Mouse (Mus musculus): ENCODE results near the gene Mtch1. TPM values are rescaled to one million over a fixed set of nuclear protein-coding genes. Genes with fewer than 3 reads are reported as not detected.
"Not testable (repeated sequence)": the region's sequence is repeated elsewhere in the genome, so short reads cannot be mapped to it uniquely, and the experiment has no call there.

The Mtch1 gene
- 125 and 132 TPM in 2 replicates for total RNA-seq (2014; fragmentation: Nextera tagmentation)
- 69.5 and 74.3 TPM in 2 replicates for total RNA-seq (2017)

- peak; percentile 98 for ATAC-seq (replicated peaks; ENCODE audit: poor library complexity, severe bottlenecking)
Observed at GRCm38 (mm10) chr17:29347645-29348256, at the start of gene Mtch1. Gene Mtch1, minus strand, starts transcription at chr17:29347934.

DNA sequence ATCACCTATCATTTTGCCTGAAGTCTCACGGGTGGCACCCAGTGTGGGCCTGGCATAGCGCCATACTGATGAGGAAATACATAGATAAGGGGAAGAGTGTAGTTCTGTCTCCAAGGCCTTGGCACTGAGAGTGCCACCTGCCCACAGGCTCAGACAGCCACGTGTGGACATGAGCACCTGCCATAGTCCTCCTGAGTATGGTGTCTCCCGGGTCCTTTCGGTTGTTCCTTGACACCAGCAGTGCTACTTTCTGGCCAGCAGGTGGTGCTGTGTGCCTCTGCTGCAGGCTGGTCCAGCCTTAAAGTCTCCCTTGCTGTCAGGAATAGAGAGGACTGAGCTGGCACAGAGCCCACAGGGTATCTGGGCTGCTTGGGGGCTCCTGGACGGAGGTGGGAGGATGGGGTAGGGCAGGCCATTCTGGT lies 49.1 kb upstream of the Mtch1 start:
- peak; percentile 31 for ATAC-seq (replicated peaks; ENCODE audit: poor library complexity, severe bottlenecking)

DNA sequence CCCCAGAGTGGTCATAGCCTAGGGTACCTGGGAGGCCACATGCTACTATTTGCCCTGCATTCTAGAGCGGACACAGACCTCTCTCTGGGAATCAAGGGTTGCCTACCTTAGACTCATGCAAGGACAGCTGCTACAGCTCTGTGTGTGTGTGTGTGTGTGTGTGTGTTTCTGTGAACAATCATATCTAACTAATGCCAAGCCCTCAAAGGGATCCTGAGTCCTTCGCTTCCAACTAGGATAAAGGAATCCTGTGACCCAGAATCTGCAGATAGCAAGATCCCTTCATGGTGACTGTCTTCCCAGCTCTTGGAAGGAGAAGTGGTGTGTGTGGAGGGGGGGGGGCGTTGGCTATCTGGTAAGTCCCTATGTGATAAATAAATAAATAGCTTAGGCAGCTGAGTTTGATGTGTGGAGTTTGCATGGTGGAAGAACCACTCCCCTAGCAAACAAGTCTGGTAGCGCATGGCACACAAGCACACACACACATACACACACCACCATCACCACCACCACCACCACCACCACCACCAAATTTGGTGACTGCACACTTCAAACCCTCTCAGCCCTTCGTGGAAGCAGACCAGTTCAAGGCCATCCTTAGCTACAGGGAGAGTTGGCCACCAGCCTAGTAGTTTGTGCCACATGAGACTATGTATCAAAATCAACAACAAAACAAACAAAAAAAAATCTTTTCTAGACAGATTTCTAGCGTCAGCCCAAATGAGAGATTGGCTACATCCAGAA lies 48.5 kb upstream of the Mtch1 start:
- no peak for ATAC-seq (replicated peaks; ENCODE audit: poor library complexity, severe bottlenecking)

GRCm38 (mm10) chr17:29395381-29395780 lies 47.6 kb upstream of the Mtch1 start:
- ATAC-seq (replicated peaks; ENCODE audit: poor library complexity, severe bottlenecking), result peak; percentile 62

DNA sequence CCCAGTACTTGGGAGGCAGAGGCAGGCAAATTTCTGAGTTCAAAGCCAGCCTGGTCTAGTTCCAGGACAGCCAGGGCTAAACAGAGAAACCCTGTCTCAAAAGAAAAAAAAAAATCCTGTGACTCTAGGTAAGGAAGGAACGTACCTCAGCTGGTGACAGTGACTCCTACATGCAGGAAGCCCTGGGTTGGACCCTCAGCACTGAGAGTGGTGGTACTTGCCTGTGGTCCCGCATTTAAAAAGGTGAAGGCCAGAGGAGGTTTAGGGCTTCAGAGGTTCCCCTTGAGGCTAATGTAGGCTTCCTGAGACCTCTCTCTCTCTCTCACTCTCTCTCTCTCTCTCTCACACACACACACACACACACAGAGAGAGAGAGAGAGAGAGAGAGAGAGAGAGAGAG lies 47.0 kb upstream of the Mtch1 start:
- not testable (repeated sequence) for ATAC-seq (replicated peaks; ENCODE audit: poor library complexity, severe bottlenecking)

DNA sequence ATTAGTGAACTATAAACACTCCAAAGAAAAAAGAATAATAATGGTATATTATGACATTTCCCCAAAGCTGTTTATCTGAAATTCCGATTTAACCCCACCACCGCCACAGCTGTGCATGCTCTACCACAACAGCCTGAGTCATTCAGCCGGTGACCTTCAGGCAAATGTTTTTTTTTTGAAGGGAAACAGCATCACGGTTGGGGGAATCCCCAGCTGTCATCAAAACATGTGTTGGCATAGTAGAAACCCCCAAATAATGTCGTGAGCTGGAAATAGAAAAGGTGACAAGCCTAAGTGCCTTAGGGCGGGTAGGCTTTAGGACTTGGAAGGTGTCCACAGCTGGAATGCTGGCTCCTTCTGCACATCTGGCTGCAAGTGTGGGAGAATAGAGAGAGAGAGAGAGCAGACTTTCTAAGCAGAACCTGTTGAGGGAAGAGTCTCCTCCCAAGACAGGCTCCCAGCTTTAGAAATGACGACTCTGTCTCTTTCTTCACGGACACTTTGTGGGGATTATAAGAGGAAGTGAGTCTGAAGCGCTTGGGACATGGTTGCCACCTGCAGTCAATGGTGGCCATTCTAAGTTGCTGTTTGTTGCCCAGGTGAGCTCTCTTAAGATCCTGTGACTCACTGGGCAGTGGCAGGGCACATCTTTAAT lies 46.5 kb upstream of the Mtch1 start:
- ATAC-seq (replicated peaks; ENCODE audit: poor library complexity, severe bottlenecking), result peak; percentile 23

- peak; percentile 24 for ATAC-seq (replicated peaks; ENCODE audit: poor library complexity, severe bottlenecking)
Observed at GRCm38 (mm10) chr17:29393335-29394089, 45.8 kb upstream of the Mtch1 start.

GRCm38 (mm10) chr17:29391280-29391679 lies 43.5 kb upstream of the Mtch1 start:
- ATAC-seq (replicated peaks; ENCODE audit: poor library complexity, severe bottlenecking), result no peak

GRCm38 (mm10) chr17:29388978-29389377 lies 41.2 kb upstream of the Mtch1 start:
- ATAC-seq (replicated peaks; ENCODE audit: poor library complexity, severe bottlenecking), result no peak

- no peak for ATAC-seq (replicated peaks; ENCODE audit: poor library complexity, severe bottlenecking)
Observed at GRCm38 (mm10) chr17:29385746-29386145, 38.0 kb upstream of the Mtch1 start.

DNA sequence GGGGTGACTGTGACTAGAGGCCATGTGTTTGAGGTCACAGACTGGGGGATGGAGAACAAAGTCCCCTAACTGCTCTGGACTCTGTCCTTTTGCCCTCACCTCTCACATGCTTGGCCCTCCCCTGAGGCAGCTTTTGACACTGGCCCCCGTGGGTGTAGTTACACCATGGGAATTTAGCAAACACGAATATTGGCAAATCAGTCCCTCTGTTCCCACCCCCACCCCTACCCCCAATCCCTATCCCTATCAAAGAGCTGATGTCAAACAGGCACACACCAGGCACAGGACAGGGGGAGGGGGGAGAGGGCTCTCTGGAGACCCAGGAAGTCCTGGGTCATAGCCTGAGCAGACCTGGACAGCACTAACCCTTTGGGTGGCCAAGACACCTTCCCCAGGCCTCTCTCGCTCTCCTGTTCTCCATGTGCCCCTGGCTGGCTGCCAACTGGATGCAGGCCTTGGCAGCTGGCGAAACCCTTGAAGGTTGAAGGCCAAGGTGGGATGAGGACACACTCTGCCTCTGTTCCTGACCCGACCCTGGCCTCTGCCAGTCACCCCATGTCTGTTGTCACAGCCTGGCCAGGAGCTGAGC lies 37.2 kb upstream of the Mtch1 start:
- ATAC-seq (replicated peaks; ENCODE audit: poor library complexity, severe bottlenecking), result no peak

DNA sequence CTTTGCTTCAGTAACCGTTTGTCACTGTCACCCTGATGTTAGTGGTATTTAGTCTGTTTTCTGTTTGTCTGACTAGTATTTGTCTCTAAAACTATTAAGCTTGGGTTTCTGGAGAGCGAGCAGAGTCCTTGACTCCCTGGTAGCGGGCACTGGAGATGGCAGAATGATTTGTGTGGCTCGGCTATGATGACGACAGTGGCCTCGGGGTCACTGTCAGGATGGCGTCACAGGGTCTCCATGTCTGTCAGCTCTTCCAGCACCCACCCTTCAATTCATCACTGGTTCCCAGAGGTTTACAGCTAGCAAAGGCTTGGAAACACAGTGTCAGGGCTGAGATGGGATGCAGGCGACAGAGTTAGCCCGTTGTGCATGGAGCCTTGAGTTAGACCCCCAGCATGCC lies 36.2 kb upstream of the Mtch1 start:
- no peak for ATAC-seq (replicated peaks; ENCODE audit: poor library complexity, severe bottlenecking)

GRCm38 (mm10) chr17:29382417-29382816 lies 34.7 kb upstream of the Mtch1 start:
- ATAC-seq (replicated peaks; ENCODE audit: poor library complexity, severe bottlenecking), result no peak

GRCm38 (mm10) chr17:29381472-29381871 lies 33.7 kb upstream of the Mtch1 start:
- ATAC-seq (replicated peaks; ENCODE audit: poor library complexity, severe bottlenecking), result peak; percentile 94

DNA sequence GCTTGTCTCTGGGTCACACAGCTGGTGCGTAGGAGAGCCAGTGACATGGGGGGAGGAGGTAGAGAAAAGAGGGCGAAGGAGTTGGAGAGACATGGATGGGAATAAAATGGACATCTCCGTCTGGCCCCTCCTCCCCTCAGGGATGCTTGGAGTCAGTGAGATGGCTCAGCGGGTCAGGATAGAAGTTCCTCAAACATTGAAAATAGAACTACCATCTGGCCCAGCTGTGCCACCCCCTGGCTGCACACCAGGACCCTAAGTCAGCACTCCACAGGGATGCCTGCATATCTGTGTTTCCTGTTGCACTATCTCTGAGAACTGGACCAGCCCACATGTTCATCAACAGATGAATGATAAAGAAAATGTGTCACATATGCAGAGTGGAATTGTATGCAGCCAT lies 32.5 kb upstream of the Mtch1 start:
- no peak for ATAC-seq (replicated peaks; ENCODE audit: poor library complexity, severe bottlenecking)

DNA sequence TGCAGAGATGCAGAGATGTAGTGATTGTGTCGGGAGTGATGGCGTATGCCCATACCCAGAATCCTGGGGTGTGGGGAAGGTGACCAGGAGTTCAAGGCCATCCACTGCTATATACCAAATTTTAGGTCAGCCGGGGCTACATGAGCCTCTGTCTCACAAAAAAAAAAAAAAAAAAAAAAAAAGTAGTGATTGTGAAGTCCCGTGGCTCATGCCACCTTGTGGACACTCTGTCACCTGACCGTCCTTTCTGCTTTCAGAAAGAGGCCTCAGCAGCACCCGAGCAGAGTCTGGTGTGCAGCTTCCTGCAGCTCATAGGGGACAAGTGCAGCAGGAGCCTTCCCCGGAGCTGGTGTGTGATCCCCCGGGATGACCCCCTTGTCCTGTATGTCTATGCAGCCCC lies 30.3 kb upstream of the Mtch1 start:
- no peak for ATAC-seq (replicated peaks; ENCODE audit: poor library complexity, severe bottlenecking)

- ATAC-seq (replicated peaks; ENCODE audit: poor library complexity, severe bottlenecking), result no peak
Observed at GRCm38 (mm10) chr17:29375871-29376270, 28.1 kb upstream of the Mtch1 start.

GRCm38 (mm10) chr17:29370984-29371723 lies 23.4 kb upstream of the Mtch1 start:
- peak; percentile 86 for ATAC-seq (replicated peaks; ENCODE audit: poor library complexity, severe bottlenecking)

GRCm38 (mm10) chr17:29368726-29369125 lies 21.0 kb upstream of the Mtch1 start:
- no peak for ATAC-seq (replicated peaks; ENCODE audit: poor library complexity, severe bottlenecking)

All from granulocyte monocyte progenitor cell, adult 5-6 weeks (primary cell).